ENCODE assay signal across 8 mouse cellular contexts in the genomic region with DNA sequence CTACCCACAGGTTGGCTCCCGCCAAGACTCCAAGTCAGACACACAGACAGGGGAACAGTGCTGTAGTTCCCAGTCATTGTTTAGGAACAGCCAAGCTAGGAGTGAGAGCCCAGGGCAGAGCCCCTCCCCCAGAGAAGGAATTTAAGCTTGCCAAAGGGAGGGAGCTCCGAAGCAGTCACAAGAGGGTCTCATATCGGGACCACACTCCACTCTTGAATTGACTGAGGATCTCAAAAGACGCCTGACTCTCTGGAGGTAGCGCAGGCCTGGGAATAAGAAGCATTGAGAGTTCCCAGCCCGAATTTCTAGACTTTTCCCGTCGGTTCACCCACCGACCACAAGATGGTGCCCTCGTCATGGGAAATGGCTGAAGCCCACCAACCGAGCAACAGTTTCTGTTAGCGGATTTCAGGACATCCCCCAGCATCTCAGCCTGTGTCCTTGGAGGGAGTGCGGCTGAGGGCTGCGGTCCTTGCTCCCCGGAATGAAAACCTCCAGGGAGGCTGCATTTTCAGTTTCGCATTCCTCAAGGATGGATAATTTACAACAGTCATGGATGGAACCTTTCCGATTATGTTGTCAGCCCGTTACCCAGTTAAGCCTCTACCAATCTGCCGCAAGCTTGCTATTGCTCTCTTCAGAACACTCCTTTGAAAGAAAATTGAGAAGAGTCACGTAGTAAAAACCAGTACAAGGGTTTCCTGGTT. TPM values are rescaled to one million over a fixed set of nuclear protein-coding genes. Genes with fewer than 3 reads are reported as not detected.
DNase-seq lines count a peak whose midpoint lies in the region; ATAC-seq and TF ChIP-seq lines count a peak whose summit lies in the region.

No protein-coding gene starts in this region.

- peak; percentile 44 to 55 for DNase-seq in urinary bladder, adult 18-20 months (ENCODE audit: low spot score in 2 of 2)
- DNase-seq in urinary bladder, postnatal 10 days (ENCODE audit: low spot score): no peak
- DNase-seq in embryonic facial prominence, embryonic 14.5 days (ENCODE audit: low spot score): peak; percentile 84
- peak; percentile 88 for DNase-seq in heart, embryonic 10.5 days (ENCODE audit: low spot score)
- peak; percentile 88 for DNase-seq in midbrain, postnatal 0 days (ENCODE audit: low spot score)
- DNase-seq in splenic B cell, adult 2 months (ENCODE audit: low read depth, low spot score): peak; percentile 72

- ATAC-seq in embryonic facial prominence, embryonic 14.5 days (ENCODE audit: low read depth): peak; percentile 89
- peak; percentile 60 for ATAC-seq in kidney, embryonic 14.5 days (ENCODE audit: low FRiP score, low TSS enrichment)
- ATAC-seq in limb, embryonic 15.5 days (ENCODE audit: insufficient number of reproducible peaks, low FRiP score, low TSS enrichment, low read depth): no peak
- ATAC-seq in midbrain, postnatal 0 days (ENCODE audit: low FRiP score): peak; percentile 64; the same call in 1 of the 2 replicates

- H3K36me3 ChIP-seq in embryonic facial prominence, embryonic 14.5 days (ENCODE audit: control insufficient read depth, insufficient read depth, low read length): no peaks in the 10 kb centered on the region
- H3K36me3 ChIP-seq in heart, embryonic 10.5 days: no peaks in the 10 kb centered on the region; the same call in 1 of the 2 replicates
- H3K36me3 ChIP-seq in kidney, embryonic 14.5 days (ENCODE audit: control insufficient read depth, insufficient read depth, low read length): no peaks in the 10 kb centered on the region
- H3K36me3 ChIP-seq in limb, embryonic 15.5 days: no peaks in the 10 kb centered on the region
- H3K36me3 ChIP-seq in midbrain, postnatal 0 days (ENCODE audit: insufficient read depth, low read length): no peaks in the 10 kb centered on the region
- H3K36me3 ChIP-seq in splenic B cell, adult 2 months (ENCODE audit: control insufficient read depth, insufficient read depth, low read length, poor library complexity, severe bottlenecking): peaks cover 2% of the 10 kb centered on the region; the same call in 1 of the 2 replicates

- no peak overlapping the region for H3K27ac ChIP-seq in embryonic facial prominence, embryonic 14.5 days (replicated peaks; ENCODE audit: low read depth, low read length)
- no peak overlapping the region for H3K27ac ChIP-seq in heart, embryonic 10.5 days
- H3K27ac ChIP-seq in kidney, embryonic 14.5 days (ENCODE audit: low read depth, low read length): no peak overlapping the region
- no peak overlapping the region for H3K27ac ChIP-seq in limb, embryonic 15.5 days
- H3K27ac ChIP-seq in midbrain, postnatal 0 days (ENCODE audit: low read depth, low read length): no peak overlapping the region

- peak overlapping the region; percentile 51 for H3K4me2 ChIP-seq in embryonic facial prominence, embryonic 14.5 days (ENCODE audit: low read depth, low read length)
- peak overlapping the region; percentile 38 for H3K4me2 ChIP-seq in kidney, embryonic 14.5 days (replicated peaks; ENCODE audit: low read depth, low read length)
- peak overlapping the region; percentile 45 for H3K4me2 ChIP-seq in limb, embryonic 15.5 days
- peak overlapping the region; percentile 51 for H3K4me2 ChIP-seq in midbrain, postnatal 0 days (ENCODE audit: low read depth, low read length, poor library complexity, severe bottlenecking)

- no peaks in the 10 kb centered on the region for H3K4me1 ChIP-seq in embryonic facial prominence, embryonic 14.5 days (ENCODE audit: control insufficient read depth, insufficient read depth, low read length)
- H3K4me1 ChIP-seq in heart, embryonic 10.5 days: no peaks in the 10 kb centered on the region
- H3K4me1 ChIP-seq in kidney, embryonic 14.5 days (ENCODE audit: control insufficient read depth, insufficient read depth, low read length): no peaks in the 10 kb centered on the region
- 0 out of 2 replicates have a peak, but pooled peaks cover 2% of the 10 kb centered on the region for H3K4me1 ChIP-seq in limb, embryonic 15.5 days
- no peaks in the 10 kb centered on the region for H3K4me1 ChIP-seq in midbrain, postnatal 0 days (ENCODE audit: insufficient read depth, low read length)

- no peaks in the 10 kb centered on the region for H3K27me3 ChIP-seq in embryonic facial prominence, embryonic 14.5 days (replicated peaks; ENCODE audit: control insufficient read depth, insufficient read depth, low read length)
- H3K27me3 ChIP-seq in heart, embryonic 10.5 days (ENCODE audit: insufficient read depth, poor library complexity, severe bottlenecking): peaks cover 7% of the 10 kb centered on the region; the same call in 1 of the 2 replicates
- H3K27me3 ChIP-seq in kidney, embryonic 14.5 days (ENCODE audit: control insufficient read depth, insufficient read depth, low read length): peaks cover 5% of the 10 kb centered on the region; the same call in 1 of the 2 replicates
- H3K27me3 ChIP-seq in limb, embryonic 15.5 days: peaks cover 9% of the 10 kb centered on the region
- no peaks in the 10 kb centered on the region for H3K27me3 ChIP-seq in midbrain, postnatal 0 days (ENCODE audit: insufficient read depth, low read length)
- no peaks in the 10 kb centered on the region for H3K27me3 ChIP-seq in splenic B cell, adult 2 months (ENCODE audit: control insufficient read depth, insufficient read depth, low read length, poor library complexity, severe bottlenecking)

- H3K9ac ChIP-seq in embryonic facial prominence, embryonic 14.5 days (ENCODE audit: low read depth, low read length): no peak overlapping the region
- peak overlapping the region; percentile 28; the same call in 1 of the 2 replicates for H3K9ac ChIP-seq in kidney, embryonic 14.5 days (ENCODE audit: low read depth, low read length)
- no peak overlapping the region for H3K9ac ChIP-seq in limb, embryonic 15.5 days
- H3K9ac ChIP-seq in midbrain, postnatal 0 days (replicated peaks; ENCODE audit: low read length, poor library complexity, severe bottlenecking): peak overlapping the region; percentile 19; the same call in 1 of the 2 replicates

- peak overlapping the region; percentile 26 for H3K4me3 ChIP-seq in embryonic facial prominence, embryonic 14.5 days (ENCODE audit: low read depth, low read length)
- peak overlapping the region; percentile 45 for H3K4me3 ChIP-seq in heart, embryonic 10.5 days
- peak overlapping the region; percentile 13; the same call in 1 of the 2 replicates for H3K4me3 ChIP-seq in kidney, embryonic 14.5 days (ENCODE audit: low read length)
- H3K4me3 ChIP-seq in limb, embryonic 15.5 days: peak overlapping the region; percentile 31
- peak overlapping the region; percentile 27 for H3K4me3 ChIP-seq in midbrain, postnatal 0 days (ENCODE audit: low read depth, low read length)

- peak; percentile 96 for TF ChIP-seq CTCF in midbrain, postnatal 0 days (IDR thresholded peaks at IDR 0.05)

- WGBS in embryonic facial prominence, embryonic 14.5 days: 5% methylated on average over 20 of the region's 20 CpGs
- 8% methylated on average over 20 of the region's 20 CpGs for WGBS in heart, embryonic 10.5 days
- 9% methylated on average over 20 of the region's 20 CpGs for WGBS in kidney, embryonic 14.5 days
- WGBS in limb, embryonic 15.5 days: 8% methylated on average over 20 of the region's 20 CpGs
- WGBS in midbrain, postnatal 0 days: 4% methylated on average over 20 of the region's 20 CpGs

- H3K9me3 ChIP-seq in embryonic facial prominence, embryonic 14.5 days (ENCODE audit: control insufficient read depth, low read length): no peaks in the 10 kb centered on the region
- H3K9me3 ChIP-seq in heart, embryonic 10.5 days: no peaks in the 10 kb centered on the region
- H3K9me3 ChIP-seq in kidney, embryonic 14.5 days (ENCODE audit: control insufficient read depth, low read length): no peaks in the 10 kb centered on the region
- H3K9me3 ChIP-seq in limb, embryonic 15.5 days: no peaks in the 10 kb centered on the region
- no peaks in the 10 kb centered on the region for H3K9me3 ChIP-seq in midbrain, postnatal 0 days (ENCODE audit: low read length)

RNA-seq across cellular contexts. Expression of a gene that starts 31.6 kb away (rescaled TPM):
- 10.4 and 12.3 TPM in 2 replicates for polyA plus RNA-seq in embryonic facial prominence, embryonic 14.5 days (2014; fragmentation: Nextera tagmentation; extraction: Ambion mirVana)
- 3.4 and 4.3 TPM in 2 replicates for polyA plus RNA-seq in heart, embryonic 10.5 days (2016; fragmentation: Nextera tagmentation; extraction: Ambion mirVana)
- polyA plus RNA-seq in kidney, embryonic 14.5 days (2014; fragmentation: Nextera tagmentation; extraction: Ambion mirVana): 8.2 and 10.2 TPM in 2 replicates
- 9.0 and 10.2 TPM in 2 replicates for polyA plus RNA-seq in limb, embryonic 15.5 days (2015; fragmentation: Nextera tagmentation; extraction: Ambion mirVana)
- 37.7 and 42.9 TPM in 2 replicates for total RNA-seq in midbrain, postnatal 0 days (2014; rRNA removed)
- 6.5 and 6.6 TPM in 2 replicates for polyA plus RNA-seq in midbrain, postnatal 0 days (2015; fragmentation: Nextera tagmentation; extraction: Ambion mirVana)

Comparison
In these comparisons a context has a peak if more than half of its experiments do, and no peak if none do; other contexts are left out.
1. H3K9ac ChIP-seq: peak in kidney, embryonic 14.5 days (single experiment) and midbrain, postnatal 0 days (single experiment); none in embryonic facial prominence, embryonic 14.5 days (single experiment) and limb, embryonic 15.5 days (single experiment).
2. Peak in every context shown above with its lines, with median percentiles within 50 percentile points of each other: H3K4me2 ChIP-seq and H3K4me3 ChIP-seq.